8 mouse cellular contexts compared by ENCODE assay signal in genomic region chr4:145286369-145287120, GRCm38 (mm10). TPM values are rescaled to one million over a fixed set of nuclear protein-coding genes. Genes with fewer than 3 reads are reported as not detected.
DNase-seq lines count a peak whose midpoint lies in the region; ATAC-seq lines count a peak whose summit lies in the region.

No protein-coding gene starts in this region.

- H3K27me3 ChIP-seq in embryonic facial prominence, embryonic 12.5 days = no peaks in the 10 kb centered on the region
- no peaks in the 10 kb centered on the region for H3K27me3 ChIP-seq in limb, embryonic 11.5 days (ENCODE audit: control insufficient read depth, insufficient read depth, low read length)
- H3K27me3 ChIP-seq in midbrain, embryonic 14.5 days (ENCODE audit: control insufficient read depth, insufficient read depth, low read length) = no peaks in the 10 kb centered on the region

- H3K4me1 ChIP-seq in embryonic facial prominence, embryonic 12.5 days = no peaks in the 10 kb centered on the region
- H3K4me1 ChIP-seq in limb, embryonic 11.5 days (ENCODE audit: control insufficient read depth, insufficient read depth, low read length) = no peaks in the 10 kb centered on the region
- no peaks in the 10 kb centered on the region for H3K4me1 ChIP-seq in midbrain, embryonic 14.5 days (ENCODE audit: control insufficient read depth, insufficient read depth, low read length)

- H3K36me3 ChIP-seq in embryonic facial prominence, embryonic 12.5 days = no peaks in the 10 kb centered on the region
- H3K36me3 ChIP-seq in limb, embryonic 11.5 days (ENCODE audit: control insufficient read depth, insufficient read depth, low read length) = no peaks in the 10 kb centered on the region
- no peaks in the 10 kb centered on the region for H3K36me3 ChIP-seq in midbrain, embryonic 14.5 days (ENCODE audit: control insufficient read depth, insufficient read depth, low read length)

- H3K27ac ChIP-seq in embryonic facial prominence, embryonic 12.5 days = no peak overlapping the region
- H3K27ac ChIP-seq in limb, embryonic 11.5 days (replicated peaks; ENCODE audit: low read depth, low read length) = no peak overlapping the region
- no peak overlapping the region for H3K27ac ChIP-seq in midbrain, embryonic 14.5 days (replicated peaks; ENCODE audit: low read depth, low read length)

- peak; percentile 64; the same call in 1 of the 2 replicates for ATAC-seq in embryonic facial prominence, embryonic 12.5 days (ENCODE audit: insufficient number of reproducible peaks, insufficient read depth, low FRiP score, low TSS enrichment)
- ATAC-seq in limb, embryonic 11.5 days (ENCODE audit: insufficient number of reproducible peaks, low FRiP score, low TSS enrichment, low read depth) = peak; percentile 49; the same call in 1 of the 2 replicates
- peak; percentile 63; the same call in 1 of the 2 replicates for ATAC-seq in midbrain, embryonic 14.5 days (ENCODE audit: low FRiP score, low TSS enrichment)

- H3K9me3 ChIP-seq in embryonic facial prominence, embryonic 12.5 days = no peaks in the 10 kb centered on the region
- no peaks in the 10 kb centered on the region for H3K9me3 ChIP-seq in limb, embryonic 11.5 days (ENCODE audit: control insufficient read depth, low read length)
- H3K9me3 ChIP-seq in midbrain, embryonic 14.5 days (ENCODE audit: control insufficient read depth, low read length) = no peaks in the 10 kb centered on the region

- H3K4me3 ChIP-seq in embryonic facial prominence, embryonic 12.5 days = no peak overlapping the region
- H3K4me3 ChIP-seq in limb, embryonic 11.5 days (ENCODE audit: low read depth, low read length) = no peak overlapping the region
- no peak overlapping the region for H3K4me3 ChIP-seq in midbrain, embryonic 14.5 days (replicated peaks; ENCODE audit: low read depth, low read length)

- no peak overlapping the region for H3K9ac ChIP-seq in embryonic facial prominence, embryonic 12.5 days
- no peak overlapping the region for H3K9ac ChIP-seq in limb, embryonic 11.5 days (ENCODE audit: low read length)
- H3K9ac ChIP-seq in midbrain, embryonic 14.5 days (replicated peaks; ENCODE audit: low read length) = no peak overlapping the region

- DNase-seq in 416B (ENCODE audit: low read depth) = peak; percentile 85
- peak; percentile 93 for DNase-seq in adipocyte (ENCODE audit: low spot score)
- peak; percentile 85 for DNase-seq in heart, adult 8-10 months (ENCODE audit: low spot score)
- peak; percentile 84 for DNase-seq in kidney, adult 9 months
- peak; percentile 81 for DNase-seq in limb, embryonic 11.5 days (ENCODE audit: low spot score)
- peak; percentile 90 for DNase-seq in midbrain, embryonic 14.5 days
- peak; percentile 56 to 62 for DNase-seq in spleen, postnatal 36 days (ENCODE audit: low spot score in 2 of 2)

- no peak overlapping the region for H3K4me2 ChIP-seq in embryonic facial prominence, embryonic 12.5 days (replicated peaks)
- no peak overlapping the region for H3K4me2 ChIP-seq in limb, embryonic 11.5 days (ENCODE audit: low read depth, severe bottlenecking)
- H3K4me2 ChIP-seq in midbrain, embryonic 14.5 days (ENCODE audit: low read length) = no peak overlapping the region

- WGBS in embryonic facial prominence, embryonic 12.5 days = 52% methylated on average over 4 of the region's 4 CpGs
- WGBS in limb, embryonic 11.5 days = 49% methylated on average over 4 of the region's 4 CpGs
- 53% methylated on average over 4 of the region's 4 CpGs for WGBS in midbrain, embryonic 14.5 days

RNA-seq across cellular contexts. Expression of gene Tnfrsf8, which starts 28.4 kb away (rescaled TPM):
- 0.15 TPM in 1 of 2 replicates, not detected in the other for polyA plus RNA-seq in embryonic facial prominence, embryonic 12.5 days (2016; fragmentation: Nextera tagmentation; extraction: Ambion mirVana)
- under 1 TPM in 2 of 4 experiments, not detected in 2; 0.11 to 0.16 TPM for total RNA-seq in heart, adult 8-10 months (2022)
- polyA plus RNA-seq in limb, embryonic 11.5 days (2014; fragmentation: Nextera tagmentation; extraction: Ambion mirVana) = 0.07 and 0.08 TPM in 2 replicates
- polyA plus RNA-seq in midbrain, embryonic 14.5 days (2014; fragmentation: Nextera tagmentation; extraction: Ambion mirVana) = 0.29 and 0.39 TPM in 2 replicates

RNA-seq across cellular contexts. Expression of gene Tnfrsf1b, which starts 39.9 kb away (rescaled TPM):
- 1.6 and 1.8 TPM in 2 replicates for polyA plus RNA-seq in embryonic facial prominence, embryonic 12.5 days (2016; fragmentation: Nextera tagmentation; extraction: Ambion mirVana)
- 1 to 10 TPM; 4.6 to 7.7 (median 5.3) TPM for total RNA-seq in heart, adult 8-10 months (2022)
- polyA plus RNA-seq in limb, embryonic 11.5 days (2014; fragmentation: Nextera tagmentation; extraction: Ambion mirVana) = 2.2 TPM in 2 replicates
- 1.6 and 2.7 TPM in 2 replicates for polyA plus RNA-seq in midbrain, embryonic 14.5 days (2014; fragmentation: Nextera tagmentation; extraction: Ambion mirVana)
